In genomic region chr9:32233593-32233992, GRCm38 (mm10) we compare ENCODE assay signal across 21 mouse cellular contexts.
DNase-seq lines count a peak whose midpoint lies in the region; ATAC-seq and TF ChIP-seq lines count a peak whose summit lies in the region.
"Had no signal": no experiment of that assay in that cellular context is flagged by ENCODE, and none has a peak within 500 bp of the region (broad histone marks: within the 10 kb centered on the region; RNA-seq: fewer than 3 reads in every experiment).

No protein-coding gene starts in this region.

- no peak overlapping the region for H3K9ac ChIP-seq in stomach, embryonic 15.5 days
- no peak overlapping the region for H3K9ac ChIP-seq in stomach, postnatal 0 days (ENCODE audit: low read length)
- H3K9ac ChIP-seq in liver, embryonic 13.5 days, result no peak overlapping the region
- H3K9ac ChIP-seq: embryonic facial prominence, embryonic 13.5 days; heart, embryonic 15.5 days; hindbrain, embryonic 13.5 days had no signal

- H3K36me3 ChIP-seq in stomach, embryonic 15.5 days, result no peaks in the 10 kb centered on the region
- H3K36me3 ChIP-seq in stomach, postnatal 0 days (ENCODE audit: control insufficient read depth, insufficient read depth, low read length), result no peaks in the 10 kb centered on the region
- no peaks in the 10 kb centered on the region for H3K36me3 ChIP-seq in liver, embryonic 13.5 days
- H3K36me3 ChIP-seq: embryonic facial prominence, embryonic 13.5 days; heart, embryonic 10.5 days; heart, embryonic 15.5 days; hindbrain, embryonic 13.5 days had no signal

- H3K4me1 ChIP-seq in stomach, embryonic 15.5 days, result no peaks in the 10 kb centered on the region
- H3K4me1 ChIP-seq in stomach, postnatal 0 days (replicated peaks; ENCODE audit: control insufficient read depth, insufficient read depth), result no peaks in the 10 kb centered on the region
- 0 out of 2 replicates have a peak, but pooled peaks cover 3% of the 10 kb centered on the region for H3K4me1 ChIP-seq in liver, embryonic 13.5 days (replicated peaks)
- H3K4me1 ChIP-seq: embryonic facial prominence, embryonic 13.5 days; hindbrain, embryonic 13.5 days had no signal

- no peak for TF ChIP-seq CTCF in stomach, postnatal 0 days (IDR thresholded peaks at IDR 0.05; ENCODE audit: low read depth)

- no peak for DNase-seq in stomach, postnatal 0 days (ENCODE audit: low spot score)
- no peak for DNase-seq in liver, embryonic 13.5 days
- DNase-seq in gastrocnemius, adult 8-10 months (ENCODE audit: low spot score in 2 of 2), result no peak
- no peak for DNase-seq in layer of hippocampus, postnatal 14 days (ENCODE audit: low spot score in 2 of 2)
- no peak for DNase-seq in thymus, adult 18-20 months
- DNase-seq: adrenal gland, adult 2 months; adrenal gland, postnatal 25 days; cerebellum, adult 18-20 months; cerebellum, adult 9-11 months; cerebellum, postnatal 36 days; gastrocnemius, adult 2 months; gastrocnemius, postnatal 36 days; heart, adult 18-20 months; heart, postnatal 14 days had no signal

- no peak for TF ChIP-seq EP300 in stomach, postnatal 0 days (optimal IDR thresholded peaks at IDR 0.05)

- H3K9me3 ChIP-seq in stomach, embryonic 15.5 days, result no peaks in the 10 kb centered on the region
- H3K9me3 ChIP-seq in stomach, postnatal 0 days (ENCODE audit: control insufficient read depth, low read length), result no peaks in the 10 kb centered on the region
- no peaks in the 10 kb centered on the region for H3K9me3 ChIP-seq in liver, embryonic 13.5 days (replicated peaks)
- H3K9me3 ChIP-seq: embryonic facial prominence, embryonic 13.5 days; heart, embryonic 10.5 days; heart, embryonic 15.5 days; hindbrain, embryonic 13.5 days had no signal

- H3K4me3 ChIP-seq in stomach, embryonic 15.5 days (replicated peaks), result no peak overlapping the region
- H3K4me3 ChIP-seq in stomach, postnatal 0 days (ENCODE audit: low read depth, low read length), result no peak overlapping the region
- no peak overlapping the region for H3K4me3 ChIP-seq in liver, embryonic 13.5 days (replicated peaks)
- H3K4me3 ChIP-seq: embryonic facial prominence, embryonic 13.5 days; gastrocnemius, adult 2 months; heart, embryonic 10.5 days; heart, embryonic 15.5 days; hindbrain, embryonic 13.5 days had no signal

- WGBS in stomach, embryonic 15.5 days, result 79% methylated on average over 4 of the region's 4 CpGs
- WGBS in stomach, postnatal 0 days, result 62% methylated on average over 4 of the region's 4 CpGs
- WGBS in liver, embryonic 13.5 days (ENCODE audit: insufficient replicate concordance), result 35% methylated on average over 4 of the region's 4 CpGs

- no peak overlapping the region for H3K4me2 ChIP-seq in stomach, embryonic 15.5 days
- no peak overlapping the region for H3K4me2 ChIP-seq in stomach, postnatal 0 days (replicated peaks; ENCODE audit: low read depth)
- no peak overlapping the region for H3K4me2 ChIP-seq in liver, embryonic 13.5 days
- H3K4me2 ChIP-seq: embryonic facial prominence, embryonic 13.5 days; heart, embryonic 15.5 days; hindbrain, embryonic 13.5 days had no signal

- 0 out of 2 replicates have a peak, but pooled peaks have one; percentile 14 for ATAC-seq in stomach, embryonic 15.5 days (ENCODE audit: insufficient read depth, low FRiP score, low read depth)
- ATAC-seq in stomach, postnatal 0 days (ENCODE audit: low FRiP score, low TSS enrichment), result no peak; the same call in 1 of the 2 replicates
- ATAC-seq in liver, embryonic 13.5 days (ENCODE audit: low read depth), result peak; percentile 62
- ATAC-seq in megakaryocyte-erythroid progenitor cell, adult 5-6 weeks (replicated peaks; ENCODE audit: low FRiP score, low TSS enrichment, poor library complexity, severe bottlenecking), result peak; percentile 41; the same call in 1 of the 2 replicates
- ATAC-seq: forebrain, embryonic 14.5 days had no signal

- H3K27me3 ChIP-seq in stomach, embryonic 15.5 days (replicated peaks), result no peaks in the 10 kb centered on the region
- no peaks in the 10 kb centered on the region for H3K27me3 ChIP-seq in stomach, postnatal 0 days (ENCODE audit: control insufficient read depth, insufficient read depth, low read length)
- no peaks in the 10 kb centered on the region for H3K27me3 ChIP-seq in liver, embryonic 13.5 days
- H3K27me3 ChIP-seq: embryonic facial prominence, embryonic 13.5 days; heart, embryonic 15.5 days; hindbrain, embryonic 13.5 days had no signal

- H3K27ac ChIP-seq in stomach, embryonic 15.5 days, result no peak overlapping the region
- no peak overlapping the region for H3K27ac ChIP-seq in stomach, postnatal 0 days (replicated peaks)
- H3K27ac ChIP-seq in liver, embryonic 13.5 days, result no peak overlapping the region
- H3K27ac ChIP-seq: embryonic facial prominence, embryonic 13.5 days; gastrocnemius, adult 2 months; heart, embryonic 10.5 days; heart, embryonic 15.5 days; hindbrain, embryonic 13.5 days had no signal
